Mouse (Mus musculus) lung, adult 2 months (tissue): ENCODE measurements at regions not wholly inside any gene's neighbourhood (a gene's known extent, or its start where the extent isn't known, plus 50 kb on each side); places are given as distances from the start of the nearest gene placed in this dataset.

Source experiments
- DNase-seq: peaks from one replicate; pipeline ENCODE4 v3.0.0; 2022
- H3K4me1 ChIP-seq: fragments of 200-500 bp; 2 replicates; pipeline ENCODE4 v1.6.1; 2011; ENCODE audit warnings: low read length; ENCODE audit not compliant: control insufficient read depth, insufficient read depth
- H3K4me3 ChIP-seq: fragments of 200-500 bp; replicated peaks from 2 replicates; pipeline ENCODE3; 2011; ENCODE audit warnings: low read depth, mild to moderate bottlenecking, control low read depth, low read length; ENCODE audit errors: extremely low read depth
- CTCF ChIP-seq: fragments of 200-500 bp; IDR thresholded peaks from 2 replicates; pipeline ENCODE4 v1.5.1; 2011; ENCODE audit warnings: mild to moderate bottlenecking, low read length, control low read depth; ENCODE audit not compliant: insufficient read depth
- POLR2A ChIP-seq: fragments of 200-500 bp; IDR thresholded peaks from 2 replicates; pipeline ENCODE4 v1.6.1; 2011; ENCODE audit warnings: low read depth, mild to moderate bottlenecking, control low read depth, low read length, borderline replicate concordance; ENCODE audit errors: extremely low read depth
- WGBS: fragments of 180-500 bp; shearing (Covaris S2); methylation state at CpG from one replicate; pipeline ENCODE4 v1.1.7; 2018; 5-methylcytosine and 5-hydroxymethylcytosine counted together

- 67% methylated on average over 19 of the region's 19 CpGs for WGBS
- Histone ChIP-seq H3K4me3 (no peak overlapping the region), H3K4me1 (no peaks in the 10 kb centered on the region)
- DNase-seq = no peak
- no peak for TF ChIP-seq CTCF
- no peak for TF ChIP-seq POLR2A
These were observed 170.9 kb downstream of the Spata18 start for GRCm38 (mm10) chr5:73821956-73822545.

- no peak for TF ChIP-seq CTCF
- no peak for TF ChIP-seq POLR2A
- 82% methylated on average over 5 of the region's 5 CpGs for WGBS
- DNase-seq = no peak
- Histone ChIP-seq H3K4me1 (no peaks in the 10 kb centered on the region), H3K4me3 (no peak overlapping the region)
These were observed 172.2 kb downstream of the Spata18 start for GRCm38 (mm10) chr5:73823421-73823820.

- no peak for DNase-seq
- no peaks in the 10 kb centered on the region for H3K4me1 ChIP-seq
- H3K4me3 ChIP-seq = no peak overlapping the region
- 82% methylated on average over 4 of the region's 4 CpGs for WGBS
- TF ChIP-seq POLR2A = no peak
- TF ChIP-seq CTCF = no peak
These were observed 175.8 kb downstream of the Spata18 start for GRCm38 (mm10) chr5:73826941-73827340.

- no peak overlapping the region for H3K4me3 ChIP-seq
- TF ChIP-seq CTCF (no peak), POLR2A (no peak)
- no peaks in the 10 kb centered on the region for H3K4me1 ChIP-seq
- no peak for DNase-seq
- WGBS = 92% methylated on average over 1 of the region's 1 CpGs
These were observed 182.5 kb downstream of the Spata18 start for GRCm38 (mm10) chr5:73833721-73834120.

GRCm38 (mm10) chr5:73843776-73844175, 192.6 kb downstream of the Spata18 start:
- H3K4me1 ChIP-seq = no peaks in the 10 kb centered on the region
- DNase-seq = no peak
- TF ChIP-seq CTCF (no peak), POLR2A (no peak)
- WGBS = 95% methylated on average over 3 of the region's 3 CpGs
- H3K4me3 ChIP-seq = no peak overlapping the region

GRCm38 (mm10) chr5:73846096-73846782, 195.1 kb downstream of the Spata18 start:
- TF ChIP-seq CTCF (no peak), POLR2A (no peak)
- DNase-seq = no peak

GRCm38 (mm10) chr5:73846783-73847151, 195.6 kb downstream of the Spata18 start:
- H3K4me3 ChIP-seq = no peak overlapping the region
- no peaks in the 10 kb centered on the region for H3K4me1 ChIP-seq
- DNase-seq = no peak
- 26% methylated on average over 6 of the region's 6 CpGs for WGBS
- TF ChIP-seq CTCF = no peak

More at GRCm38 (mm10) chr5:73846096-73846782, 195.1 kb downstream of the Spata18 start:
- WGBS = 41% methylated on average over 12 of the region's 12 CpGs
- Histone ChIP-seq H3K4me1 (no peaks in the 10 kb centered on the region), H3K4me3 (no peak overlapping the region)

GRCm38 (mm10) chr5:73851501-73851900, 200.3 kb downstream of the Spata18 start:
- Histone ChIP-seq H3K4me1 (no peaks in the 10 kb centered on the region), H3K4me3 (no peak overlapping the region)
- no peak for TF ChIP-seq POLR2A
- no peak for TF ChIP-seq CTCF
- DNase-seq = no peak
- 40% methylated on average over 2 of the region's 2 CpGs for WGBS

- no peak overlapping the region for H3K4me3 ChIP-seq
- peak; percentile 59 for DNase-seq
- TF ChIP-seq POLR2A = no peak
- TF ChIP-seq CTCF = peak; percentile 80
- WGBS = 34% methylated on average over 22 of the region's 22 CpGs
- no peaks in the 10 kb centered on the region for H3K4me1 ChIP-seq
These were observed 203.0 kb downstream of the Spata18 start for GRCm38 (mm10) chr5:73854025-73854773.
